Mouse (Mus musculus): Measurements from ENCODE around the gene Acsf3.

Acsf3 gene

GRCm38 (mm10) chr8:122775285-122776155 is at the start of gene Acsf3:
Gene Acsf3, plus strand, starts transcription at chr8:122775486.
- DNase-seq (ENCODE audit: low spot score in 2 of 2), result peak; percentile 48 to 51

- DNase-seq (ENCODE audit: low spot score in 2 of 2), result no peak
Measured at GRCm38 (mm10) chr8:122726789-122727188, 48.5 kb upstream of the Acsf3 start.

- no peak for DNase-seq (ENCODE audit: low spot score in 2 of 2)
Measured at GRCm38 (mm10) chr8:122727412-122727811, 47.9 kb upstream of the Acsf3 start.

GRCm38 (mm10) chr8:122728630-122729029 is 46.7 kb upstream of the Acsf3 start:
- no peak for DNase-seq (ENCODE audit: low spot score in 2 of 2)

- DNase-seq (ENCODE audit: low spot score in 2 of 2), result no peak
Measured at GRCm38 (mm10) chr8:122735110-122735509, 40.2 kb upstream of the Acsf3 start.

GRCm38 (mm10) chr8:122735542-122736473 is 39.5 kb upstream of the Acsf3 start:
- DNase-seq (ENCODE audit: low spot score in 2 of 2), result no peak

GRCm38 (mm10) chr8:122736623-122737022 is 38.7 kb upstream of the Acsf3 start:
- no peak for DNase-seq (ENCODE audit: low spot score in 2 of 2)

GRCm38 (mm10) chr8:122737071-122737470 is 38.2 kb upstream of the Acsf3 start:
- no peak for DNase-seq (ENCODE audit: low spot score in 2 of 2)

GRCm38 (mm10) chr8:122737886-122738285 is 37.4 kb upstream of the Acsf3 start:
- no peak for DNase-seq (ENCODE audit: low spot score in 2 of 2)

- no peak for DNase-seq (ENCODE audit: low spot score in 2 of 2)
Measured at GRCm38 (mm10) chr8:122739102-122739725, 36.1 kb upstream of the Acsf3 start.

GRCm38 (mm10) chr8:122742471-122742870 is 32.8 kb upstream of the Acsf3 start:
- no peak for DNase-seq (ENCODE audit: low spot score in 2 of 2)

- DNase-seq (ENCODE audit: low spot score in 2 of 2), result no peak
Measured at GRCm38 (mm10) chr8:122745022-122745749, 30.1 kb upstream of the Acsf3 start.

GRCm38 (mm10) chr8:122745750-122746275 is 29.5 kb upstream of the Acsf3 start:
- no peak for DNase-seq (ENCODE audit: low spot score in 2 of 2)

GRCm38 (mm10) chr8:122746439-122746838 is 28.8 kb upstream of the Acsf3 start:
- no peak for DNase-seq (ENCODE audit: low spot score in 2 of 2)

- no peak for DNase-seq (ENCODE audit: low spot score in 2 of 2)
Measured at GRCm38 (mm10) chr8:122747825-122748224, 27.5 kb upstream of the Acsf3 start.

- no peak for DNase-seq (ENCODE audit: low spot score in 2 of 2)
Measured at GRCm38 (mm10) chr8:122749333-122749958, 25.8 kb upstream of the Acsf3 start.

GRCm38 (mm10) chr8:122751342-122751741 is 23.9 kb upstream of the Acsf3 start:
- DNase-seq (ENCODE audit: low spot score in 2 of 2), result peak; percentile 61 to 65

- peak; percentile 68 to 72 for DNase-seq (ENCODE audit: low spot score in 2 of 2)
Measured at GRCm38 (mm10) chr8:122752111-122752721, 23.1 kb upstream of the Acsf3 start.

- no peak for DNase-seq (ENCODE audit: low spot score in 2 of 2)
Measured at GRCm38 (mm10) chr8:122758597-122758996, 16.7 kb upstream of the Acsf3 start.

- no peak for DNase-seq (ENCODE audit: low spot score in 2 of 2)
Measured at GRCm38 (mm10) chr8:122760116-122760515, 15.2 kb upstream of the Acsf3 start.

Measured in frontal cortex, postnatal 10 days (tissue).